Mouse (Mus musculus): ENCODE measurements around the gene Kremen1. TPM values are rescaled to one million over a fixed set of nuclear protein-coding genes. Genes with fewer than 3 reads are reported as not detected.

Gene Kremen1
- total RNA-seq, 2 experiments from 2014 or later = 19.7 to 23.7 TPM

GRCm38 (mm10) chr11:5269846-5270461 is 8.6 kb upstream of the Kremen1 start:
- no peak for DNase-seq

DNA sequence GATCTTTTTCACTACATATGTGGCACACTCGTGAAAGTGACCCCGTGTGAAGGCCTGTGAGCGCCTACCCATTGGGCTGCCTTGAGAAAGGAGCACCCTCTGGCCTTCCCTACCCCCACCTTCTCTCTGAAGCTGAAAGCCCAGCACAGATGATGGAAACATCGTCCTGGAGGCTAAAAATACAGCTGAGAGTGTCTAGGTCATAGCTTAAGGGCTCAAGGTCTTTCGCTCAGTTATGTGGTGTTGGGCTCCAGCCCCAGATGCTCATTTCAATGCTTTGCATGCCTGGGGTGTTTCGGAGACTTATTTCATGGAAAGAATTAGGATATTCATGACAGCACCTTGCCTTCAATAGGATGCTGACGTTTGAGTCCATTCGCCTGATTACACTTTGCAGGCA is 4.4 kb upstream of the Kremen1 start:
- DNase-seq = no peak

- DNase-seq = no peak
Observed at GRCm38 (mm10) chr11:5263078-5263730, 1.8 kb upstream of the Kremen1 start.

DNA sequence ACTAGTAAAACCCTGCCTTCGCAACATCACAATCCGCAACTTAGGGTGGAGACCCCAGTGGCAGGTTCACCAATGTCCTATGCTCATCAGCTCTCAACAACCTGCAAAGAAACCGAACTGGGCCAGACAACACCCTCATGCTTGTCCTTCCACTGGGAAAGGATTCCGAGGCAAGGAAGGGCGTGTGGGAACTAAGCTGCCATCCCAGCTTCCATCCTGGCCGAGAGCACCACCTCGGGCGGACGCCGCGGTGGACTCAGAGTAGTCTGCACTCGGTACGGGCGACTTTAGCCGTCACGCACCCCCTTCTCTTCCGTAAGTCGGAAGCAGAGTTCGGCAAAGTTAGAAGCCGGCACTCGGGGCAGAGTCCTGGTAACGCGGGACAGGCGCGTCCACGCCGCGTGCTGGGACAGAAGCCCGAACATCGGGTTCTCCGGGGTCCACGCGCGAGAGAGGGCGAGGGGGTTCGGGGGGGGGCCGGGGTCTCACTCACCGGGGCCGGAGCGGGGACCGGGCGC is 357 bp downstream of the Kremen1 start:
- peak; percentile 52 to 67 for DNase-seq

DNA sequence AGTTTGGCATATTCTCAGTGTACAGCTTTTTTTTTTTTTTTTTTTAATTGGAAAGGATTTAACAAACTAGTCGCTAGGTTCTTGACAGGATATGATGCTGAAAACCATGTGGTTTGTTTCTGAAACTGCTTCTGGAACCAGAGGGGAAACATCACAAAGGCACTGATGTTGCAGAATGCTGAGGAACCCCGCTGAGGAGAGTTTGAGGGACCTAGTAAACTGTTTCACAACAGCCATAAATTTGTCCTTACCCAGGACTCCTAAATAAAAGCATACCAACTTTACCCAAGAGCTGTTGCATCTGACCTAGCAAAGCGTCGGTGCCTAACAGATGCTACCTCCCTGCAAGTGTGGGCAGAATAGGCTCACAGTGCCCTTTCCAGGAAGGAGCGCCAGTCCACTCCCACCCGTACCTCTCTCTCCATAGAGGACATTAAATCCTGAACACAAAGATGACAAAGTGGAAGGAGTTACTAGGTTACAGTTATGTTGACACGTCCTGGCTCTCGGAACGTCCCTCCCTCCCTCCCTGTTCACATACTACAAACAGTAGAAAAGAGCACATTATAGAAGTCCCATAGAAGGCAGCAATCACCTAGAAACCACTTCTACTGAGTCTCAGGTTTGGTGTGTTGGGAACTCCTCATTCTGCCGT is 1.3 kb downstream of the Kremen1 start:
- DNase-seq = no peak

DNA sequence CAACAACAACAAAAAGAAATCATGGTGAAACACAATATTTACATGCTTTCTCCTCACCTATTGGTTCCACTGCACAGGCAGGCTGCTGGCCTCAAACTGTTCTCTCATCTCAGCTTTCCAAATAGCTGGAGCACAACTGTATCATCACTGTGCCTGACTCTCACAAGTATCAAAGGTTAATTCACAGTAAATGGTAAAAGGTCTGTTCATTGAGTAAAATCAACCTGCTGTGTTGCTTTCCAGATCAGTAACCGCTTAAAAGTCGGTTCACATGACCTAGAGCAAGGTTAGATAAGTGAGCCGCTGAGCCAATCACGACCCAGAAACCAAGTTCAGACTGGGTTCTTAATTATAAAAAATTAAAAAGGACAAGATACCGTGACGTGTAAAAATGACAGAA is 3.3 kb downstream of the Kremen1 start:
- DNase-seq = no peak

DNA sequence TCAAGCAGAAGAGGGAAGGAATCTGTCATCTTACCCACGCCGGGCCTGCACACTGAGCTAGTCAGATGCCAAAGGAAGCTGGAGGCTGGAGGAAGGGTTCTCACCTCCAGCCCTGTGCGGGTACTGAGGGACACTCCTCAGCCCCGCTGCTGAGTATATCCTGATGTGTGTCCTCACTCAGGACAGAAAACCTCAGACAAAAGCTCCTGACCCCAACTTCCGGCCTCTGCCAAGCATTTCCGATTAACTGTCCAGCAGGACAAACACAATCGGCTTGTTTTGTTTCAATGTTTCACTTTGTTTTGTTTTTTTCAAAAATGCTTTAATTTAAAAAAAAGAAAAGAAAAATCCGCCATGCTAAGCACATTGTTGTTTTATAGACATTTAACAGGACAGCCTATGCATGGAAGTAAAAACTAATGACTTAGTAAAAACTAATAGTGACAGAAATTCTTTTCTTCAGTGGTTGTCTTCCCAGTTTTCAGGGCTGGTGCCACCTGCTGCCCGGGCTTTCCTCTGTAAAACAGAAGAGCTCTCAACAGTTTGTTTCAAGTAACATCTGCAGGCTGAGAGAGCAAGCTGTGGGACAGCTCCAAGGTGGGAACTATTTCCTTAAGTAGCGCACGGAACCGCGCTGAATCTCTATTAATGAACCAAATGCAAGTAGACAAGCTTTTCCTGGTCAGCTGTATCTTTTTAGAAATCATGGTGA is 4.1 kb downstream of the Kremen1 start:
- peak in 1 of 2 experiments; percentile 39 for DNase-seq

DNA sequence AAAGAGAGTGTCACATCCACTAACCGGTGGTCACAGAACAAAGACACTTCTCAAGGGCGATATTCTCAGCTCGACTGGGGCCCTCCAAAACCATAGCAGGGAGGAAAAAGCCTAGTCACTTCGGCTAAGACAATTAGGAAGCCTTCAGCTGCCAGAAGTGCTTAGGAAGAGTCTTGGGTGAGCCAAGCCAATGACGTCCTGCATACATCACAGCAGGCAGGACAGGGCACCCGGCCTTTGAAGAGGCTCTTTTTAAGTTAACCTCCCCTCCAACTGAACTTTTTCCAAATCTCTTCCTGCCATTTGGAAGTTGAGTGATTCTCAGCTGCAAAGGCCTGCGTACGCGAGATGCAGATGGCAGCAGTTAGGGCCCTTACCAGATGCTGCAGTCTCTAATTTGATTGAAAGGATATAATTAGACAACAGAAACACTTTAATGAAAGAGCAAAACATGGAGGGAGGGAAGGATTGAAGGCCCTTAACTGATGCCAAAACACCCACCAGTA is 5.8 kb downstream of the Kremen1 start:
- DNase-seq = peak in 1 of 2 experiments; percentile 24

DNA sequence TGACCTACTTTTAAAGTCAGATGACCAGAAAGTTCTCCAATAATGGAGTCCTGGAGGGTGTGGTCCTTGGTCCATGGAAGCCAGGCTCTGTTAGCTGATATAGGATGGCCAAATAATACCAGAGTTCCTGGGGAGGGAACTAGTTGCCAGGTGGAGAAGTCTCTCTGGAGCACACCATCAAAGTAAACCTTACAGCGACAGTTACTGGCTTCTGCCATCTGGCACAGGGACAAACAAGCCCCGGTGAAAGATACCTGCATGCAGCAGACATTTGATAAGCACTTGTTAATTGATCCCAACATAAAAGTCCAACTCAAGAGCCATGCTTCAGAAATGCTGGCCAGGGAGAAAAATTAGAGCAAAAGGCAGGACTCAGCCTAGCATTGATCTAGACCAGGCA is 7.3 kb downstream of the Kremen1 start:
- no peak for DNase-seq

- DNase-seq = no peak
Observed at GRCm38 (mm10) chr11:5253528-5253927, 7.8 kb downstream of the Kremen1 start.

GRCm38 (mm10) chr11:5252727-5253126 is 8.6 kb downstream of the Kremen1 start:
- no peak for DNase-seq

- no peak for DNase-seq
Observed at GRCm38 (mm10) chr11:5251112-5251511, 10.2 kb downstream of the Kremen1 start.

- no peak for DNase-seq
Observed at GRCm38 (mm10) chr11:5248200-5248599, 13.2 kb downstream of the Kremen1 start.

DNA sequence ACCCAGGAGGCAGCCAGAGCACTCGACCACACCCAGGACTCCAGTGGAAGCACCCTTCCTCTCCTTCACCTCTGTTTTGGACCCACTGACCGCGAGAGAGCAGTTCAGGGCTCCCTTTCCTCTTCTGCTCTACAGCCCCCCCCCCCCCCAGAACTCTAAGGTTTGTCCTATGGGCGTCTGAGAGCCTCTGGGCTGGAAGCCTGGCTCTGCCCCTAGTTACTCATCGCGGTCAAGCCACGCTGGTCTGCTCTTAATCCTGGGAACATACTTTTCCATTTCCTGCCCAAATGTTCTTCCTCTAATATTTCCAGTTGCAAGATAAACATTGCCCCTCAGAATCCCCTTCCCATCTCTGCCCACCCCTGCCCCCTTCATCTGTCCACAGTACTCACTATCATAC is 15.9 kb downstream of the Kremen1 start:
- DNase-seq = no peak

GRCm38 (mm10) chr11:5244749-5245130 is 16.6 kb downstream of the Kremen1 start:
- DNase-seq = no peak

DNA sequence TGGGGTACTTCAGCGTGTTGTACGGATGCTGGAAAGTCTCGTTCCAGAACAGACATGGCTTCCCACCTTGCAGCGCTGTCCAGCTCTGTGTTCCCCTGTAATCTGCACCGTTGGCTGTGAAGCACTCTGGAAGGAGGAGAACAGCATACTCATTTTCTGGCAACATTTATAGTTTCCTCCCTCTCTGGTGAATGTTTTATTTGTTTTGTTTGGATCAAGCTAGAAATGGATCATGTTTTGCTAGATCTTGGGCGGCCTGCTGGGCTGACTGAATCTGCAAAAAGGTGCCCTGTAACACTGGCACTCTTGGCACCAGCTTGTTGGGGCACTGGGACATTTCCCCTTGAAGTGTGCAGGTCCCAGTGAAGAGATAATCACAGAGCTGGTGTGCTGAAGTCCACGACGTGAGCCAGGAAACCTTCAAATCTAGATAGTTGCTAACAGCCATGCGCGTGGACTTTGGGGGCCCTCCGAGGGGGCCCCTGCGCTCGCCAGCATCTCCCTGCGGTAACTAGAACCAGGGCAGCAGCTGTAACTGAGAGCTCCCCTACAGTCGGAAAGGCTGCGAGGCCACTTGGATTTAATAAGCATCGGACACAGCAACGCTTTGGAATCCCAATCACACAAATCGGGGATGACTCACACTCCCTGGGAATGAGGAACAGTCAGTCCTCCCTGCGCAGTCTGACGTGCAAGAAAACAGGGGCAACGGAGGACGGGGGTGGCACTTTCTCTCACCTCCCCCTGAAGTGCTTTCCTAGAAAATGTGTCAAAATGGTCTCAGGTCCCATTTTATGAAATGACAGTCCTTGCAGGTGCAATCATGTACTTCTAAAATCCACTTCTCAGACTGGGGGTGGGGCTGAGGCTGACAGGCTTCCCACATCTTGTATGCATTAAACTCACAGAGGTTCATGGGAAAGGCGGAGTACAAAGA is 17.3 kb downstream of the Kremen1 start:
- DNase-seq = peak; percentile 63 to 68

- DNase-seq = no peak
Observed at GRCm38 (mm10) chr11:5243208-5243607, 18.1 kb downstream of the Kremen1 start.

GRCm38 (mm10) chr11:5242158-5242557 is 19.2 kb downstream of the Kremen1 start:
- no peak for DNase-seq

DNA sequence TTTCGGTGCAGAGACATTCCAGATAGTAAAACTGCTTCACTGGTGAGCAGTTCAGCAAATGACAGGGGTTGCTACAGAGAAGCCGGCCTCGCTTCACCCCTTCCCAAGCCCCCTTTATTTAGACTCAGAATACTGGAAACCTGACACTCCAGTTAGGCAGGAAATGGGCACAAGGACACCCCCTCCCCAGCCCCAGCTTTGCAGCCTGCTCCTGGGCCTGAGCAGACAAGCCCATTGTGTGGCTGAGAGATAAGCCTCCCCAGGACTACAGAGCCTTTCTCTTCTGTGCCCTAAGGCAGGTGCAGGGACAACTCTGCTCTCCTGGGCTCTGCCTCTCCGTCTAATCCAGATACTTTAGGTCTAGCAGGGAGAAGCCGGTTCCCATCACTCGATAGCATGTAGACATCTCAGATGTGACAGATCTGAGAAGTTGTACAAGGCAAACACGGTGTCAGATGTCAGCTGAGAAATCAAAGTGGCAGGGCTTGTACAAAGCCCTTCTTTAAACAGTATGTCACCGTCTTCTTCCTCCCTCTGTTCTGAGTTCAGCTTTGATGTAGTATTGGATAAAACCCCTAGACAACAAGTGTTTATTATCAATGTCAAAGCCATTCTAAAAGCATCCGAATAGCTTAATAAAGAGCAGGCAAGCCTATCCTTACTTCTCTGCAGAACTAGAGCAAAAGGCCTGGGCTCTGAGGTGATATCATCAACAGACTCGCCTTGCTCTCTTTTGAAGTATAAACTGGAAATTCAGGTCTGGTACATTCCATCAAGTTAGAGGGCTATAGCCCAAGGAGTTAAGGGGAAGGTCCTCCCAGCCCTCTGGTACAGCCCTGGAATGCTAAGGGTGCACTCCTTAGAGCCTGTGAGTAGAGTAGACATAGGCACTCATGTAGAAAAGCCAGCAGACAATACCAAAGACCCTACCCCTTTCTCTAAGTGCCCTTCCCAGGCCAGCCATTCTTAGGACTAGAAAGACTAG is 21.4 kb downstream of the Kremen1 start:
- no peak for DNase-seq

GRCm38 (mm10) chr11:5219910-5220447 is 41.4 kb downstream of the Kremen1 start:
- DNase-seq = no peak

Measured in adrenal gland, postnatal 36 days (tissue).